Mouse (Mus musculus): Measurements from ENCODE around the gene Pex16.

- TF ChIP-seq GATA1 (IDR thresholded peaks at IDR 0.05; ENCODE audit: borderline replicate concordance, low read length) (no peak), FLI1 (IDR thresholded peaks at IDR 0.05; ENCODE audit: low read length) (no peak)
Observed at GRCm38 (mm10) chr2:92397436-92397835, 23.0 kb downstream of the Pex16 start.

Data from megakaryocyte, embryonic 14.5 days (primary cell).